Mouse (Mus musculus): ENCODE data around the gene Msh5. TPM values are rescaled to one million over a fixed set of nuclear protein-coding genes. Genes with fewer than 3 reads are reported as not detected.
"Not testable (repeated sequence)": the region's sequence is repeated elsewhere in the genome, so short reads cannot be mapped to it uniquely, and the experiment has no call there.

Msh5 gene
- polyA plus RNA-seq, 1 experiment = 2.0 TPM

DNA sequence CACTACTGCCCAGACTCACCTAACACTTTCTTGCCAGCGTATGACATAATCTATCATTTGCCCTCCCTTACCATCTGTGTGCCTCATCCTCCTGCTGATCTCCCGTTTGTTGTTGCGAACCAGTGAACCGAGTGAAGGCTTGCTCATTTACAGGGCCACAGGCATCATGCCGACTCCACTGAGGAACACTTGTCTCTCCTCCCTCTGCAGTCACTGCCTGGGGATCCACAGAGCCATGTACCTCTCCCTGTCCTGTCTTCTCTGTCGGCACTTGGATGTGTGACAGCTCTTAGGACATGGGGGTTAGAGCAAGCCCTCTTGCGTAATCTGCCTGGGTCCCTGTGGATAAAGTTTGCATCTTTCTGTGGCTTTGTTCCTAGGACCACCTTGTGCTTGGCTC, 37.0 kb downstream of the Msh5 start:
- 88% methylated on average over 7 of the region's 7 CpGs for WGBS
- no peak for DNase-seq (ENCODE audit: low read depth, low spot score)

DNA sequence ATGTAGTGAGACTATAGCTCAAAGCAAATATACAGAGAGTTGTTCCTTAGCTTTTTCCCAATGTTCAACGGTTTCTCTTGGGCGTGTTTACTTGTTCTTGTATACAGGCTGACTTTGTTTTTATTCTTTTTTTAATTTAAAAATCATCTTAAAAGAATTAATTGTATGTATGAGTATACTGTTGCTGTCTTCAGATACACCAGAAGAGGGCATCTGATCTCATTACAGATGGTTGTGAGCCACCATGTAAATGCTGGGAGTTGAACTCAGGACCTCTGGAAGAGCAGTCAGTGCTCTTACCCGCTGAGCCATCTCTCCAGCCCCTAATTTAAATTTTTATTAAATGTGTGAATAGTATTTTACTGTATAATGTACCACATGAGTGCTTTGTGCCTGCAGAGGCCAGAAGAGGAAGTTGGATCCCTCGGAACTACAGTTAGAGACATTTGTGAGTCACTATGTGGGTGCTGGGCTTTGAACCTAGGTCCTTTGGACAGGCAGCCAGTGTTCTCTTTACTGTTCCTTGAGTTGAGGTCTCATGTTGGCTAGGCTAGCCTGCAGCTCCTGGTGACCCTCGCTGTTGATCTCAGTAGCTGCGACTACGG, 39.1 kb downstream of the Msh5 start:
- no peak for DNase-seq (ENCODE audit: low read depth, low spot score)
- WGBS = 87% methylated on average over 7 of the region's 7 CpGs

DNA sequence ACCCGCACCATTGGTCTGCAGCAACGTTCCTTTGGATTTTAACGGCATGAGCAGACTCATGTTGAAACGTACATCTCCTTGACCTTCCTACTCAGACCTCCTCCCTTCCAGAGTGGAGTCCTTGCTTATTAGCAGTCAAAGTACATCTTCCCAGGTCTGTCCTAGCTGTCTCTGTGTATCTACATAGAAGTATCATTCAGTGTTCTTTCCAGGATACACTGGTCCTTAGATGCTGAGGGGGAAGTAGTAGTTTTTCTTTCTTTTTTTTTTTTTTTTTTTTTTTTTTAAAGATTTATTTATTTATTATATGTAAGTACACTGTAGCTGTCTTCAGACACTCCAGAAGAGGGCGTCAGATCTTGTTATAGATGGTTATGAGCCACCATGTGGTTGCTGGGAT, 40.6 kb downstream of the Msh5 start:
- DNase-seq (ENCODE audit: low read depth, low spot score) = not testable (repeated sequence)
- WGBS = 93% methylated on average over 4 of the region's 5 CpGs

GRCm38 (mm10) chr17:35005158-35005557, 41.4 kb downstream of the Msh5 start:
- DNase-seq (ENCODE audit: low read depth, low spot score) = no peak
- 88% methylated on average over 10 of the region's 10 CpGs for WGBS

DNA sequence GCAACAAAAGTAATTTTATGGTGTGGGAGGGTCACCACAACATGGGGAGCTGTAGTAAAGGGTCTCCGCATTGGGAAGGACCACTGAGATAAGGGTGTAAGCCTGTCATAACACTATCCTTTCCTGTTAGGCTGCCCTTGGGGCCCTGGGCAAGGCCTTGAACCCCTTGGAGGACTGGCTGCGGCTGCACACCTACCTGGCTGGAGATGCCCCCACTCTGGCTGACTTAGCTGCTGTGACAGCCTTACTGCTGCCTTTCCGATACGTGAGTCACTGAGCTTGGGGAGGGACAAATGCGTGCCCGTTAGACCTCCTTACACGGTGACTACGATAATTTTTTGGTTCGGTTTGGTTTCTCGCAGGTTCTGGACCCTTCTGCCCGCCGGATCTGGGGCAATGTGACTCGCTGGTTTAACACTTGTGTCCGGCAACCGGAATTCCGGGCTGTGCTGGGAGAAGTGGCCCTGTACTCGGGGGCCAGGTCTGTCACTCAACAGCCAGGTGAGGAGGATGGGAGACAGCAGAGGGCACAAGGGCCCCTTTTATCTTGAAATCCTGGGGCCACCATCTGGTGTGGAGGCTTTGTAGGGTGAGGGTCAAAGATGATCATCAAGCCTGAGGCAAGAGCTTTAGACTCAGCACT, 42.3 kb downstream of the Msh5 start:
- no peak for DNase-seq (ENCODE audit: low read depth, low spot score)
- WGBS = 96% methylated on average over 17 of the region's 17 CpGs

DNA sequence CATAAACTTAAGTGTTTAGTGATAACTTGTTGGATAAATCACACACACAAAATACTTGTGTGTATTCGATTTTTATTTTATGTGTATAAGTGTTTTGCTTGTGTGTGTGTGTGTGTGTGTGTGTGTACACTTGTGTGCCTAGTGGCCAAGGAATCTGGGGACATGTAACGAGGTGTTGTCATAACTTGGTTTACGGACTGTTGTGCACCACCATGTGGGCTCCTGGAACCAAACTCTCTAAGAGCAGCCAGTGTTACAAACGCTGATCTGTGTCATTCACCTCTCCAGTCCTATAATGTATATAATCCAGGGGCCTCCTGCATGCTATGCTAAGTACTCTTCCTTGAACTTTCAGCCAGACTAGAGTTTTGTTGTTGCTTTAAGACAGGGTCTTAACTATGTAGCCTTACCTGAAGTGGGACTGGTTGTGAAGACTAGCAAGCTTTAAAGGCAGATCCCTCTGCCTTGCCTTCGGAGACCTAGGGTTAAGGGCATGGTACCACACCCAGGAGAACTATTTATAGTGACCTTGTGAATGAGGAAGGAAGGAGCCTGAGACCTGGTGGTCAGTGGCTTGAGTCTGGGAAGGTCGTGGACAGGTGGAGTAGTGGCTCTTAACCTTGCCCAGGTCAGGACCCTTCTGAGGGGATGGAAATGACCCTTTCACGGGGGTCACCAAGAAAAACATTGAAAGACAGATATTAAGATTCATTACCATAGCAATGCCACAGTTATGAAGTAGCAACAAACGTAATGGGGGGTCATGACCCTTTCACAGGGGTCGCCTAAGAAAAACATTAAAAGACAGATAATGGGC, 43.3 kb downstream of the Msh5 start:
- 39% methylated on average over 9 of the region's 9 CpGs for WGBS
- DNase-seq (ENCODE audit: low read depth, low spot score) = no peak

DNA sequence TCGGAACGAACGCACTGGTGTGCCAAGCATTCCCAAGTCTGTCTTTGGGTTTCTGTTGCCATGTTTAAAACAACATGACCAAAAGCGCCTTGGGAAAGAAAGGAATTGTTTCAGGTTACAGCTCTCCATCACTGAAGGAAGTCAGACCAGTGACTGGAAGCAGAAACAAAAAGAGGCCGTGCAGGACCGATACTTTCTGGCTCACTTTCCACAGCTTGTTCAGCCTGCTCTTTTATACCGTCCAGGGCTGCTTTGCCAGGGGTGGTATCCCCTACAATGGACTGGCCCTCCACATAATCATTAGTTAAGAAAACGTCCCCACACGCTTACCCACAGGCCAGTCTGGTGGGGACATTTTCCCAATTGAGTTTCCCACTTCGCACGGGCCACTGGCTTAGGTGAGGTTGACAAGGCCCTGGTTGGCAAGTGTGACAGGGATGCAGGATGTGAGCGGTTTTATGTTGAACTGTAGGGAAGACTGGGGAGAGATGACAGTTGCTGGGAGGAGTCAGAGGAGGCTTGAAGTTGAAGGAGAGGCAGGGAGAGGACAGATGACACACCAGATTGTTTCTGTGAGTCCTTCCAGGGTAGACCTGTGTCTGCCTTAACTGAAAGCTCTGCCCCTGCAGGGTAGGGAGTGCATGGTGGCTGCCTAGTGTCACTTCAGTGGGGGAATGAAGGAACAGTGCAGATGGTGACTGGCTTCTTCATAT, 44.2 kb downstream of the Msh5 start:
- no peak for DNase-seq (ENCODE audit: low read depth, low spot score)
- WGBS = 3% methylated on average over 12 of the region's 12 CpGs

GRCm38 (mm10) chr17:35001452-35002152, 44.9 kb downstream of the Msh5 start:
- DNase-seq (ENCODE audit: low read depth, low spot score) = no peak
- WGBS = 1% methylated on average over 35 of the region's 35 CpGs

DNA sequence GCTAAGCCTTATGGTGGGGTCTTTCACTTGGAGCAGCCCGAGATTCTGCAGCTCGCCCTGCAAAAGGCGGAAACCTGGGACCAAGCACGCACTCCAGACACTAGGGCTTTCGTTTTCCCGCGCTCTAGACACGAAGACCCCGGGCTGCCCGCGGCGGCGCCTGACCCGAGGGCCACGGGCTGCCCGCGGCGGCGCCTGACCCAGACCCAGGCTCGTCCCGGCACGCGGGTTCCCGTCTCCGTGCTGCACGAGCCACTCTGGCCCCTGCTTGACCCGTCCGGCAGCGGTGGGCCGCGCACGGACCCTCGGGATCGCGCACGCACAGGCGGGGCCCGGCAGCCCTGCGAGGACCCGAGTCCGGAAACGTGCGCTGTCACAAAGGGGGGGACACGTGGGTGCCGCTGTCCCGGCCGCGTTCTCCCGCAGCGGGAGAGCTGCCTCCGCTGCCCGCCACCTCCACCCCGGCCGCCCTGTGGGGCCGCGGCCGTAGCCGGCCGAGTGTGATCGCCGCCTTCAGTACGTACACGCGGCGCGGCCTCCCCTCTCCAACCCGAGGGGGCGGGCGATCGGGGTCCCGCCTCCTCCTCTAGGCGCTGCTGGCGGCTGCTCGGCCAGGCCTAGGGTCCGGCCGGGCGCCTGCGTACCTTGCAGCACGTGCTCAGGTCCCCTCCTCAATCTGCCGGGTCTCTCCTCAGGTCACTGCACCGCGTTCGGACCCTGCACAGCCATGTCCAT, 45.7 kb downstream of the Msh5 start, which contains the start of gene Vars:
Gene Vars, plus strand, starts transcription at position 271 of the 735 bp plus-strand sequence.
- under 1% methylated on average over 82 of the region's 83 CpGs for WGBS
- DNase-seq (ENCODE audit: low read depth, low spot score) = no peak

DNA sequence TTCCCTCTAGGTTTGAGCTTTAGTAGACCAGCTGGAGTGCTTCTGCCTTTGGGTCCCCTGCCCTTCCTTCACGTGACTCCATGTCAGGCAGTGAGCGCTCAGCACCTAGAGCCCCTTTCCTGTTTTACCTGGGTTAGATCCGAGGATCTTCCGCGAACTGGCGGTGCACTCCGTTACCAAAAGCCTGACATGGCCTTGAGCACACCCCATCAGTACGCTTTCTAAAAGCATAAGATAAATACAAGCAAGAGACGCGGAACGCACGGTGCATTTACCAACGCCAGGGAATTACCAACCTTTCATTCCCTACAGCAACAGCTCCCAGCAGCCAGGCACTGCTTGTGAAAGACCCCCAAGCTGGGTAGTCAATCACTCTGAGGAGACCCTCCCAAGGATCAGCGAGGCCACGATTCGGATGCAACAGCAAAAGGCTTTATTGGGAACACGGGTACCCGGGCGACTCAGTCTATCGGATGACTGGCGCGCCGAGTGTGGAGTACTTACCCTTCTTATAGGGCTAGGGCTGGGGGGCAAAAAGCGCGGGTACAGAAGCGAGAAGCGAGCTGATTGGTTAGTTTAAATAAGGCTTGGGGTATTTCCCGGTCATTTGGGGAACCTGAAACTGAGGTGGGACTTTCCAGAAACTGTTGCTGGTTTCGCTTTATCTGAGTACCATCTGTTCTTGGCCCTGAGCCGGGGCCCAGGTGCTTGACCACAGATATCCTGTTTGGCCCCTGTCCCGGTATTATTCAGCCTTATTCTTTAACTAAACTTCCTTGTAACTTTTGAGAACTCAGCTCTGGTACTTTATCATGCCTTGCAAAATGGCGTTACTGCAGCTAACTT, 46.5 kb downstream of the Msh5 start:
- 2% methylated on average over 30 of the region's 32 CpGs for WGBS

GRCm38 (mm10) chr17:34998526-34999430, 47.8 kb downstream of the Msh5 start:
- WGBS = 46% methylated on average over 15 of the region's 15 CpGs

More for the DNA sequence above, 46.5 kb downstream of the Msh5 start:
- DNase-seq (ENCODE audit: low read depth, low spot score) = not testable (repeated sequence)

DNA sequence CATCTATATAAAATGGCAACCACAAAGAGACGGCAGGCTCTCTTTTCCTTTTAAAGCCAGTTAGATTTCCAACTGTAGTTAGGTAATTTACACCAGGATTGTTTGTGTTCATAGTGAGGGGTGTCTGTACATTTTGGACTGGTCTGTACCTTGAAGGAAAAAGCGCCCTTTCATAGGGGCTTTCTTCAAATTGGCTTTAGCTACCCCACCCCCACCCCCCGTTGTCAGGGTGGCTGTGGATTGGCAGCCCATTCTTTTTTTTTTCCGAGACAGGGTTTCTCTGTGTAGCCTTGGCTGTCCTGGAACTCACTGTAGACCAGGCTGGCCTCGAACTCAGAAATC, 49.4 kb downstream of the Msh5 start:
- no peak for DNase-seq (ENCODE audit: low read depth, low spot score)
- WGBS = 66% methylated on average over 5 of the region's 5 CpGs

More at GRCm38 (mm10) chr17:34998526-34999430, 47.8 kb downstream of the Msh5 start:
- DNase-seq (ENCODE audit: low read depth, low spot score) = no peak

GRCm38 (mm10) chr17:34996411-34997141, 50.0 kb downstream of the Msh5 start:
- 72% methylated on average over 14 of the region's 14 CpGs for WGBS
- DNase-seq (ENCODE audit: low read depth, low spot score) = no peak

DNA sequence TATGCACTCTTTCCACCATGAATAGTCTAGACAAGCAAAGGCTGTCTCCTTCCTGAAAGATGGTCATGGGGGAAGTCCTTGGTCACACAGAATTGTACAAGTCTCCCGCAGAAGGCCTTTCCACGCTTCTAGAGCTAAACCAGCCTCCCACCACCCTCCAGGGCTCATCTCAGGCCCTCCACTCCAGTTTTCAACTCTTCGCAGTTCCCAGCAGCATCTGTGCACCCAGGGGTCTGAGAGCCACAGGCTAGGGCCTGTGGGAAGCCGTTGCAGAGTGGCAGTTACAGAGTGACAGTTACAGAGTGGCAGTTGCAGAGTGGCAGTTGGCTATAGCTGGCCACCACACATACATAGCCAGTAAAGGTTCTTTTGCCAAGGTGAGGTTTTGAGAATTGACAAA, 50.6 kb downstream of the Msh5 start:
- DNase-seq (ENCODE audit: low read depth, low spot score) = not testable (repeated sequence)
- WGBS = 93% methylated on average over 4 of the region's 4 CpGs

DNA sequence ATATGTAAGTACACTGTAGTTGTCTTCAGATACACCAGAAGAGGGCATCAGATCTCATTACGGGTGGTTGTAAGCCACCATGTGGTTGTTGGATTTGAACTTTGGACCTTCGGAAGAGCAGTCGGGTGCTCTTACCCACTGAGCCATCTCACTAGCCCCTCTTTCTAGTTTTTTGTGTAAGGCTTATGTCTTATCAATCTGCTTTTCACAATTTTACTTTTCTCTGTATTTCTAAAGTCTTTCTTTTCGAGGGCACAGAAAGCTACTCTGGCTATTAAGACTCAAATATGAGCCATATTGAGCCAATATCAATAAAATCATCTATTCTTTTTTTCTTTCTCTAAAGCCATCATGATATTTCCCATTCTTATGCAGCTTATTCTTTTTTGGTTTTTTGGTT, 51.4 kb downstream of the Msh5 start:
- 54% methylated on average over 4 of the region's 4 CpGs for WGBS
- DNase-seq (ENCODE audit: low read depth, low spot score) = not testable (repeated sequence)

- no peak for DNase-seq (ENCODE audit: low read depth, low spot score)
Measured at GRCm38 (mm10) chr17:34994751-34995150, 51.8 kb downstream of the Msh5 start.

All from large intestine, adult 2 months (tissue).